Mouse (Mus musculus) left cerebral cortex, adult 2 months (tissue): ENCODE data around the gene Brpf3. TPM values are rescaled to one million over a fixed set of nuclear protein-coding genes. Genes with fewer than 3 reads are reported as not detected.

Experiments
- DNase-seq, 2 experiments: peaks; one replicate each; pipeline ENCODE4 v3.0.0; 2021 to 2022; ENCODE audit warnings: low spot score in 2 of 2, mixed read lengths in 1 of 2; ENCODE audit errors: extremely low spot score in 1 of 2
- H3K27ac ChIP-seq: fragments of 200-600 bp; 2 replicates; pipeline ENCODE4 v1.8.1; 2022
- H3K4me3 ChIP-seq: fragments of 200-600 bp; 2 replicates; pipeline ENCODE4 v1.8.1; 2022
- CTCF ChIP-seq: fragments of 200-600 bp; IDR thresholded peaks from 2 replicates; pipeline ENCODE4 v1.8.1; 2022; ENCODE audit warnings: antibody characterized with exemption, mild to moderate bottlenecking, moderate library complexity
- intact Hi-C: fragments of 180-260 bp; cut with DNase I; formaldehyde crosslinking; loops from one replicate; pipeline ENCODE4 v1.15.1; 2025
- total RNA-seq, 2 experiments: library from RNA; stranded (reverse); gene quantifications; 2 replicates each; pipeline ENCODE4 v1.2.3; 2021

Gene Brpf3
- total RNA-seq, 2 experiments from 2014 or later = 49.1 to 49.5 TPM

DNA sequence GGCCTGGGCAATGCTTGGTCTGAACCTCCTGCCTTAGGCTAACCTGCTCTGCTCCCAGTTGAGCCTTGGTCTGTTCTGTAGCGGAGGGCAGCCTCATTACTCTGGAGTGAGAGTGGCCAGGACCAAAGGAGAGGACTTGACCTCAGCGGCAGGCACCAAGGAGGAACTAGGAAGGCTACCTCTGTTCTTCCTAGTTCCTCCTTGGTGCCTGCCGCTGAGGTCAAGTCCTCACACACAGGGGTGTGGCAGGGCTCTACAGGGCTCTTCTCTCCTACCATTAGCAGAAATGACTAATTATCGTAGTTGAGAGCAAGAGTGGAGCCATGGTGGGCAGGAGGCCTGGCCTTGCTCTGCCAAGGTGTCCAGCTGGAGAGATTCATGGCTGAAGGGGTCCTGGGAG is 66.5 kb downstream of the Brpf3 start:
- Histone ChIP-seq H3K4me3 (no peak overlapping the region), H3K27ac (no peak overlapping the region)
- no peak for TF ChIP-seq CTCF
- intact Hi-C loops = no loop called here
- DNase-seq = no peak

DNA sequence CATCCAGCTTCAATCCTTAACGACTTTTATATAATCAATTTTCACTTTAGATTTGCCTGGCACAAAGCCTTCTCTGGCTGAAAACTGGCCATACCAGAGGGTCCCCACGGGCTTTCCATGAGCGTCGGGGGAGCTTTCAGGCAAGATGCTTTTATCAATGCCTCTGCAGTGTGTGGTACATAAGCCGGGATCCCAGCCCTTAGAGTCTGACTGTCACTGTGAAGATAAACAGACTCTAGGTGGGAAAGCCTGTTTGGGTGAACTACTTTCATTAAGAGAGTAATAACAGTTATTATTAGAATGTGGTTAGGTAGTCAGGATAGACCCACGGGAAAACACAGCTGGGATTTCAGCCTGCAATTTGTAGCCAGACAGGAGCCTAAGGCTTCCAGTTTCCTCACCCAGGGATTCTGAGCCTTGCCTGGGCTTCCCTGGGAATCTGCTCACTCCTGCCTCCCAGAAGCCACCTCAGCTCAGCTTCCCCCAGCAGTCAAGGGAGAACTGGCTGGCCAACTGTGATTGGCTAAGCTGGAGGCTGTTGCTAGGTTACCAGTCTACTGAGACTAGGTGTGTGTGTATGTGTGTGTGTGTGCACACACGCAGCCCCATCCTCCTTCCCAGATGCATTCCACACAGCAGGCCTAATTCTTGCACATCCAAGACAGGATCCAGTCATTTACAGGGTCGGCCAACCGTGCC is 68.7 kb downstream of the Brpf3 start:
- Histone ChIP-seq H3K27ac (peak overlapping the region; percentile 84), H3K4me3 (no peak overlapping the region)
- intact Hi-C loops = no loop called here
- DNase-seq = peak; percentile 69 to 79
- no peak for TF ChIP-seq CTCF

DNA sequence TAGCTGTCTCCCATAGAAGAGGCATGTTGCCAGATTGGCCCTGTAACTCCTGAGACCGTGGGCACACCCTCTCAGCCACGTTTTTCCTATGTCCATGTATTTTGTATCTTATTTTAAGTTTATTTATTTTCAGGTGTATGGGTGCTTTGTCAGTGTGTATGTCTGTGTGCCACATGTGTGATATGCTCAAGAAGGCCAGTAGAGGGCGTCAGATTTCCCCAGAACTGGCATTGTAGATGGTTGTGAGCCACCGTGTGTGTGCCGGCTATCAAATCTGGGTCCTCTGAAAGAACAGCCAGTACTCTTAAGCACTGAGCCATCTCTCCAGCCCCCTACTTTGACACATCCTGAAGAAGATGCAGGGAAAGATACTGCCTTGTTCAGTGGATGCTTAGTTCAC is 69.5 kb downstream of the Brpf3 start:
- peak; percentile 16 for TF ChIP-seq CTCF
- Histone ChIP-seq H3K4me3 (no peak overlapping the region), H3K27ac (peak overlapping the region; percentile 78)
- intact Hi-C loops = no loop called here
- no peak for DNase-seq

DNA sequence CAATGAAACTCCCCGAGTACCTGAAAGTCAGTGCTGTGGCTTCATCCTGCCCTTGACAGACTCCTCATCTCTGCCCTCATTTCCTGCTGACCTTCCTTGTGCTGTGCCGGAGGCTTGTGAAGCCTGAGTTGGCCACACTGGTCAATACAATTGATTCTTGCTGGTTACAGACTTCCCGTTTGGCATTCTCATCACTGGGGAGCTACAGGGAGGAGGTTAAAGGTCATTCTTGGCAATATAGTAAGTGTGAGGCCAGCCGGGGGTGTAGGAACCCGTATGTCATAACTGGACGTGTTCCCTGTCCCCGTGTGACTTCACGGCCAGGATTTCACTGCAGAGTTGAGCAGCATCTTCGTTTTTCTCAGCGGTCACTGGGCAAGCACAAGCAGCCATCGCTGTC is 70.9 kb downstream of the Brpf3 start:
- Histone ChIP-seq H3K27ac (no peak overlapping the region), H3K4me3 (no peak overlapping the region)
- intact Hi-C loops = no loop called here
- DNase-seq = no peak
- no peak for TF ChIP-seq CTCF

DNA sequence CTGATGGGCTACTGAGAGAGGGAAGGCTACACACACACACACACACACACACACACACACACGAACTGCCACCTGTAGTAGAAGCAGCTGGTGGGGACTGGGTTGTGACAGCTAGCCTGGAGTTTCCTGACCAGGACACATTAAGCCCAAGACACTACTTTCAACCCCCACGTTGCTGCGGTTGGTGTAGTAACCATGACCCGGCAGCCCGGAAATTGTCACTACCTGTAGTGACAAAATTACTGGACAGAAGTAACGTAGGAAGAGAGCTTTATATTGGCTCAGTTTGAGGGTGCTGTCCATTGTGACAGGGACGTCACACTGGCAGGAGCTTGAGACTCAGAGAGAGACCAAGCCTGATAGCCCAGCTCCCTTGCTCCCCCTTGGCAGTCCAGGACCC is 71.4 kb downstream of the Brpf3 start:
- no peak for TF ChIP-seq CTCF
- intact Hi-C loops = no loop called here
- Histone ChIP-seq H3K4me3 (no peak overlapping the region), H3K27ac (no peak overlapping the region)
- no peak for DNase-seq

DNA sequence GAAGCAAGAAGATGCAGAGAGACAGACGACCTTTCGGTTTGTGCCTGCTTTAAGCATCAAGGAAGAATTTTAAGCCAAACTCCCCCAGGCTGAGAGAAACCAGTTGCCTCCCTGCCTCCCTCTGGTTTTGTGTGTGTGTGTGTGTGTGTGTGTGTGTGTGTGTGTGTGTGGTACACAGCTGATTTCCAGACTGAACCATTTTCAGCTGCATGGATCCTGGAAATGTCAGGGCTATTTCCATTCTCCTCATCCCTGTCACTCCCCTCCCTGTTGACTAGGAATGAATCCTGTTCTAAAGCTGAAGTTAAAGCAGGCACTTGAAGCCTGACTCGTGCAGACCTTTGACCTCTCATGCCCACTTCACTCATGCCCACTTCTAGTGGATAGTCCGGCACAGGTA is 73.3 kb downstream of the Brpf3 start:
- Histone ChIP-seq H3K27ac (peak overlapping the region; percentile 95), H3K4me3 (no peak overlapping the region)
- DNase-seq = peak in 1 of 2 experiments; percentile 37
- no peak for TF ChIP-seq CTCF
- intact Hi-C loops = loop anchor here (2.0 kb wide), 3 partner anchors 47 to 183 kb away; partner anchors contain the start of genes Brpf3, Mapk14 and Slc26a8

DNA sequence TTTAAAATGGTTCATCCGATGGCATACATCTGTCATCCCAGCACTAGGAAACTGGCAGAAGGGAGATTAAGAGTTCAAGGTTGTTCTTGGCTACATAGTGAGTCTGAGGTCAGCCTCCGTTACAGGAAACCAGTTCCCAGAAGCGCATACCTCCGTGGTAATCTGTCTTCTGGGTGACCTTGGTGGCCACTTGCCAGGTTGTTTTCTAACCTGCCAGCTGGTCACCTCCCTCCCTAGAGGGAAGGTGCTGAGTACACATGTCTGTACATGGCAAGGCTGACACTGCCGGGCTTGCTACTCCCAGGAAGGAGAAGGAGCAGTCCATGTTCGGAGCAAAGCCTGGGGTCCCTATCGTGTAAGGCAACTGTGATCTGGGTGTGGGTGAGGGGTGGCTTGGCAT is 73.9 kb downstream of the Brpf3 start:
- DNase-seq = no peak
- no peak overlapping the region for H3K4me3 ChIP-seq
- intact Hi-C loops = loop anchor here (2.0 to 5.0 kb wide), 4 partner anchors 48 to 184 kb away; partner anchors contain the start of genes Brpf3, Mapk14 and Slc26a8
- H3K27ac ChIP-seq = peak overlapping the region; percentile 95
- TF ChIP-seq CTCF = no peak

DNA sequence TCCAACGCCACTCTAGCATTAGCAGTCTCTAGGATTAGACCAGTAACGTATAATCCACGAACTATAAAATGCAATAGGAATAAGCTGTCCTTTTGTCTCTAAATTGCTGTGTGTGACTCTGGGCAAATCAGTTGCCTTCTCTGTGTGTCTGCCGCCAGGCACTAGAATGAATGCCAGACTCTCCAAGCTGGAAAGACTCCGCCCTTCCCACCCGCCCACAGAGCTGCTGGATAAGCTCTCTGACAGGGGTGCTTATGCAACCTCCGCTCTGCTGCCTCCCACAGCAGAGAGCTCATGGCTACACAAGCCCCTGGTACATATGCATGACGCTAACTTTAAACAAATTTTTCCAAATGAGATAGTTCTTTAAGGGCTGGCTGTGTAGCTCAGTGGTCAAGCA is 74.4 kb downstream of the Brpf3 start:
- no peak for TF ChIP-seq CTCF
- peak; percentile 68 to 70 for DNase-seq
- Histone ChIP-seq H3K4me3 (no peak overlapping the region), H3K27ac (peak overlapping the region; percentile 95)
- intact Hi-C loops = loop anchor here (2.0 to 5.0 kb wide), 4 partner anchors 49 to 185 kb away; partner anchors contain the start of genes Brpf3, Mapk14 and Slc26a8

DNA sequence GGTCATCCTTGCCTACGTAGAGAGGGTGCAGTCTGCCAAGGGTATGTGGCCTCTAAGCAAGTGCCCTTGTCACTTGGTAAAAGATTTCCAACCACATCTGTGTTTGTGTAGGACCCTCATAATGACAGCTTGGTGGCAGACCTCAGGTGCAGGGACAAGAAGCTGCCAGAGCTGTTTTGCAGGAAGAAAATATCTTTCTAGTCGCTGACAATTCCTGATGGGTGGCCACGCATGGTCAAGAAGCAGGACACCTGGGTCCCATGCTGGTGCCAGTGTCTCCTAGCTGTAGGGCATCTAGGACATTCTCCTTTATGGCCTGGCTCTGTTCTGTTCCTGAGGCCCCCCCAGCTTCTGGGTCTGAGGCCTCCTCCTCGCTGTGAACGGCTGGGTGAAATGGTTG is 75.4 kb downstream of the Brpf3 start:
- H3K27ac ChIP-seq = peak overlapping the region; percentile 76
- DNase-seq = no peak
- intact Hi-C loops = loop anchor here (5.0 kb wide), 1 partner anchor 114 kb away; no protein-coding TSS in a partner anchor
- no peak for TF ChIP-seq CTCF
- H3K4me3 ChIP-seq = no peak overlapping the region

DNA sequence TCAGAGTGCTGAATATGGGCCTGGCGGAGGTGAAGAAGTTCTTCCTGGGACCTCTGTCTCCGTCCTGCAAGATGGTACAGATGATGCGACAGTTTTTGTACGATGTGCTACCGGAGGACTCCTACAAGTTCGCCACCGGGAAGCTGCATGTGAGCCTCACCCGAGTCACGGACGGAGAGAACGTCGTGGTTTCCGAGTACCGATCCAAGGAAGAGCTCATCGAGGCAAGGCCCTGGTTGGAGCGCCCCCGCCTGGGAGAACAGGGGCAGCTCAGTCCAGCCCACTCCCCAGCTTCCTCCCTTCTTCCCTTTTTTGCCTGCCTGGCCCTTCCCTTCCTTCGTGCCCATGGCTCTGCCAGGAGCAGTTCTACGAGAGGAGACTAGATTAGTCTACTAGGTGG is 75.9 kb downstream of the Brpf3 start:
- H3K27ac ChIP-seq = peak overlapping the region; percentile 76
- TF ChIP-seq CTCF = peak; percentile 50
- intact Hi-C loops = loop anchor here (5.0 kb wide), 1 partner anchor 115 kb away; no protein-coding TSS in a partner anchor
- peak; percentile 35 to 44 for DNase-seq
- H3K4me3 ChIP-seq = no peak overlapping the region

DNA sequence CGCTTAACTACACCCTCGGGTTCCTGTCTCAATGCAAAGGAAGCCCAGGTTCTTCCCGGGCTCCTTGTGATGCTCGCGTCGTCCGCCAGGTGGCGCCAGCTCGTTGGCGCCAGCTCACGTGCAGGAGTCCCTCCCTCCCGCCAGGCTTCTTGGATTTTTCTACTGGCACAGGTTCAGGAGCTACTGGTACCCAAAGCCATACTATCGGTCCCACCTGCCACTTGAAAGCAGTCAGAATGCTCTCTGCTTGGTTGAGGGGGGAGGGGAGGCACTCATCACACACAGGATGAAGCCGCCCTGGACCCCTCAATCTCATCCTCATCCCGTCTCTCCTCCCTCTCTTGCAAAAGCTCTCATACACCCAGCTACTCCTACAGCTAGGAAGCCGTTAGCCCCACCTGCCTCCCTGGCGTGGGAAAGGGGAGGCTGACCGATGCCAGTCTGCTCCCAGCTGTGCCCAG is 79.1 kb downstream of the Brpf3 start:
- peak; percentile 74 to 80 for DNase-seq
- intact Hi-C loops = loop anchor here (5.0 kb wide), 1 partner anchor 118 kb away; no protein-coding TSS in a partner anchor
- no peak overlapping the region for H3K4me3 ChIP-seq
- peak; percentile 83 for TF ChIP-seq CTCF
- peak overlapping the region; percentile 8; the same call in 1 of the 2 replicates for H3K27ac ChIP-seq

DNA sequence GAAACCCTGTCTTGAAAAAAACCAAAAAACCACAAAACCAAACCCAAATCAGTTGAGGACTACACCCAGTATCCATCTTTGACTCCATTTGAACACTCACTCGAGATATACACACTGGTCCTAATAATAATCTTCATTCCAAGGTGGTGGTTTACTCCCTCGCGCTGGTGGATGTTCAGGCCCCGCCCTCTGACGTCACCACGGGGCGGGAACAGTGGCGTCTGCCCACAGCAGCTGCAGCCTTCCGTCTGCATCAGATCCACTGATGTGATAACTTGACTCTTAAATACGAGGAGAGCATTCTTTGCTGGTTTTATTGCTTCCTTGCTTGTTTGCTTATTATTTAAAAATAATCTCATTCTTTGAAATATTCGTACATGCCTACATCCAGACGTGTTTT is 81.4 kb downstream of the Brpf3 start:
- peak; percentile 52 to 54 for DNase-seq
- no peak overlapping the region for H3K27ac ChIP-seq

DNA sequence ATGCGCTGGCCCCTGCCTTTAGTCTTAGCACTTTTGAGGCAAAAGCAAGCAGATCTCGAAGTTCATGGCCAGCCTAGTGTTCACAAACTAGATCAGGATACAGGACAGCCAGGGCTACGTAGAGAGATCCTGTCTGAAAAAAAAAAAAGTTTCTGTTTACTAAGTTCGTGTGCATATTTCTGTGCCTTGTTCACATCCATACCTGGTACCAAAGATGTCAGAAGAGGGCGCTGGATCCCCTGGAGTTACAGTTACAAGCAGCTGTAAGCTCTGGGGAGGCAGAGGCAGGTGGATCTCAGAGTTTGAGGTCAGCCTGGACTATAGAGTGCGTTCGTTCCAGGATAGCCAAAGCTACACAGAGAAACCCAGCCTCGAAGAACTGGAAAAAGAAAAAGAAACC is 81.9 kb downstream of the Brpf3 start:
- intact Hi-C loops = loop anchor here (1.0 kb wide), 1 partner anchor 43 kb away; no protein-coding TSS in a partner anchor
- Histone ChIP-seq H3K4me3 (no peak overlapping the region), H3K27ac (no peak overlapping the region)
- peak; percentile 25 for TF ChIP-seq CTCF
- DNase-seq = no peak

More for the DNA sequence above, 81.4 kb downstream of the Brpf3 start:
- TF ChIP-seq CTCF = no peak
- intact Hi-C loops = loop anchor here (1.0 kb wide), 1 partner anchor 44 kb away; no protein-coding TSS in a partner anchor
- no peak overlapping the region for H3K4me3 ChIP-seq
